Mouse (Mus musculus) kidney, embryonic 16.5 days (tissue): ENCODE measurements around the gene Tenm3. TPM values are rescaled to one million over a fixed set of nuclear protein-coding genes. Genes with fewer than 3 reads are reported as not detected.
A peak's percentile ranks its signal among the peaks of the same experiment; 100 is the strongest.

Experiments
- ATAC-seq: fragments of 200-750 bp; cut with Nextera tagmentation; 2 replicates; pipeline ENCODE4 v1.8.0; 2017; ENCODE audit warnings: moderate TSS enrichment; ENCODE audit not compliant: low FRiP score, low TSS enrichment
- H3K27ac ChIP-seq: fragments of 300-500 bp; sonication (generic); 2 replicates; pipeline ENCODE4 v1.5.1; 2014; ENCODE audit warnings: low read length
- H3K27me3 ChIP-seq: fragments of 300-500 bp; sonication (generic); 2 replicates; pipeline ENCODE4 v1.6.1; 2014; ENCODE audit warnings: low read length, control low read depth, mixed read lengths; ENCODE audit not compliant: insufficient read depth
- H3K36me3 ChIP-seq: fragments of 300-500 bp; sonication (generic); 2 replicates; pipeline ENCODE4 v1.6.1; 2014; ENCODE audit warnings: low read length, control low read depth, mixed read lengths; ENCODE audit not compliant: insufficient read depth
- H3K4me1 ChIP-seq: fragments of 300-500 bp; sonication (generic); 2 replicates; pipeline ENCODE4 v1.6.1; 2014; ENCODE audit warnings: low read length, control low read depth, mixed read lengths; ENCODE audit not compliant: insufficient read depth
- H3K4me2 ChIP-seq: fragments of 300-500 bp; sonication (generic); replicated peaks from 2 replicates; pipeline ENCODE4 v1.6.1; 2014; ENCODE audit warnings: low read depth, low read length
- H3K4me3 ChIP-seq: fragments of 300-500 bp; sonication (generic); 2 replicates; pipeline ENCODE4 v1.5.1; 2014; ENCODE audit warnings: mild to moderate bottlenecking, low read length
- H3K9ac ChIP-seq: fragments of 300-500 bp; sonication (generic); replicated peaks from 2 replicates; pipeline ENCODE4 v1.6.1; 2014; ENCODE audit warnings: low read length
- H3K9me3 ChIP-seq: fragments of 300-500 bp; sonication (generic); 2 replicates; pipeline ENCODE4 v1.6.1; 2016; ENCODE audit warnings: low read length, control low read depth
- WGBS: fragments of 180-500 bp; shearing (Covaris S2); extraction: QIAGEN DNeasy Blood & Tissue Kit; methylation state at CpG from one replicate; pipeline ENCODE4 v1.1.7; 2014; 5-methylcytosine and 5-hydroxymethylcytosine counted together
- polyA plus RNA-seq: library from polyadenylated mRNA; unstranded; fragments of >200 nt; fragmentation: Nextera tagmentation; extraction: Ambion mirVana; gene quantifications from 2 replicates; pipeline ENCODE4 v1.2.1, GENCODE M21; 2015

Tenm3 gene
- polyA plus RNA-seq, 1 experiment from 2014 or later, result 20.3 TPM

DNA sequence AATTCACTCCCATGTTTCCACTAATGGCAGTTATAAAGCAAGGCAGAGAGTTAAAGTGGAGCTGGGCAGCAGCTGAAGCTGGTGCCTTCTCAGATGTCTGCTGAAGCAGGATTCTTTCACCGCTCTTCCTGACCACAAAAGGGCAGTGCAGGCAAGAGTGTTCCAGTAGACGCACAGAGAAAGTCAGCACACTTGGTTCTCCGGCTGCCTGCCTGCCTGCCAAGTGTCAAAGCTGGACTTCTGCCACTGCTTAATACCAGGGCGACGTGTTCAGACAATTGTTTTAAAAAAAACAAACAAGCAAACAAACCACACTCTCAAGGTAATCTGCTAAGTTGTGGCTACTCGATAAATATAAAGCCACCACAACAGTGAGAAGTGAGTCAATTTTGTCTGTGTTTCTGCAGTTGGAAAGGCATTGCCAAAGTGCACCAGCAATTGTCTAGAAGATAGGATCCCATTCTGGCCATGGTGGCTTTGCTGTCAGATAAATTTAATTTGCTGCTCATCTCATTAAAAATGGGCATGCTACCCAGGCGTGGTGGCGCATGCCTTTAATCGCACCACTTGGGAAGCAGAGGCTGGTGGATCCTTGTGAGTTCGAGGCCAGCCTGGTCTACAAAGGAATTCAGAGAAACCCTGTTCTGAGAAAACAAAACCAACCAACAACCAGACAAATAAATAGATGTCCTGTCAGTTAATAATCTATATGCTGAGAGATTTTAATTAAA is 152.9 kb downstream of the Tenm3 start:
- ATAC-seq, result no peak; the same call in 1 of the 2 replicates
- H3K9me3 ChIP-seq, result no peaks in the 10 kb centered on the region
- no peaks in the 10 kb centered on the region for H3K36me3 ChIP-seq
- no peak overlapping the region for H3K9ac ChIP-seq
- H3K4me3 ChIP-seq, result no peak overlapping the region
- peaks cover 12% of the 10 kb centered on the region for H3K4me1 ChIP-seq
- no peak overlapping the region for H3K4me2 ChIP-seq
- H3K27ac ChIP-seq, result no peak overlapping the region
- WGBS, result 57% methylated on average over 10 of the region's 10 CpGs
- no peaks in the 10 kb centered on the region for H3K27me3 ChIP-seq

DNA sequence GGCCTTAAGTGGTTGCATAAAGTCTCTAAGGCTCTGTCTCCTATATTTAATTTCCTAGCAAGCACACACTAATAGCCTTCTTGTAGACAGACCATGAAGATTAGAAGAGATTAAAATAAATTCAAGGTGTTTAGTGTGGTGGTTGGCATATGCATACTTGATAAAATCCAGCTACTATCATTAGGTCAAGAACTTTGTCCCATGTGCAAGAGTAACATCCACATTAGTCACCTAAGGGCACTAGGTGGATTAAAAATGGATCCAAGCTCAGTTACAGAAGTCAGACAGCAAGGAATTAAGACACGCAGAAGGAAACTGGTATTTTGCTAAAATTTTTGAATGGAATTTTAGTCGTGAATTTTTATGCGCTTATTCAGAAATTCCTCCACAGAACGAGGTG is 155.0 kb downstream of the Tenm3 start:
- Histone ChIP-seq H3K4me1 (peaks cover 12% of the 10 kb centered on the region), H3K9me3 (no peaks in the 10 kb centered on the region), H3K4me2 (no peak overlapping the region), H3K4me3 (no peak overlapping the region), H3K27ac (peak overlapping the region; percentile 23; the same call in 1 of the 2 replicates), H3K27me3 (no peaks in the 10 kb centered on the region), H3K36me3 (no peaks in the 10 kb centered on the region), H3K9ac (no peak overlapping the region)
- WGBS, result 55% methylated on average over 4 of the region's 4 CpGs
- ATAC-seq, result no peak

DNA sequence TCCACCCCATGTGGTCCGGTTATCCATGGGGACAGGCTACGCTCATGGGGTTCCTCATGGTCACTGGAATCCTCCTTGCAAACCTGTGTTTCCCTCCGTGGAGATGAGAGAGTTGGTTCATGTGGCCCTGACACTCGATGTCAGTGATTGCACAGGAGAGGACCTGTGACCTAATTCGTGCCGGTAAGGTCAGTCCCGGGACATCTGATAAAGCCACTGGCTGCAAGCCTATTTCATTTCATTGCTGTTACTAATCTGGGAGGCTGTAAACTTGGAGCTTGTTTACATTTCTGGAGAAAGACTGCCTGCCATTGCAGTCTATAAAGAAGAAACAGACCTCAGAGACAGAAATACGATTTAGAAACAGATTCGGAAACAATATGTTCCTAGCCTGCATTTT is 155.6 kb downstream of the Tenm3 start:
- Histone ChIP-seq H3K4me2 (0 out of 2 replicates have a peak overlapping the region, but pooled peaks have one; percentile 13), H3K4me1 (peaks cover 12% of the 10 kb centered on the region), H3K36me3 (no peaks in the 10 kb centered on the region), H3K9me3 (no peaks in the 10 kb centered on the region), H3K27ac (peak overlapping the region; percentile 57; the same call in 1 of the 2 replicates), H3K27me3 (no peaks in the 10 kb centered on the region), H3K9ac (no peak overlapping the region), H3K4me3 (no peak overlapping the region)
- WGBS, result 22% methylated on average over 9 of the region's 9 CpGs
- ATAC-seq, result peak; percentile 27; the same call in 1 of the 2 replicates

DNA sequence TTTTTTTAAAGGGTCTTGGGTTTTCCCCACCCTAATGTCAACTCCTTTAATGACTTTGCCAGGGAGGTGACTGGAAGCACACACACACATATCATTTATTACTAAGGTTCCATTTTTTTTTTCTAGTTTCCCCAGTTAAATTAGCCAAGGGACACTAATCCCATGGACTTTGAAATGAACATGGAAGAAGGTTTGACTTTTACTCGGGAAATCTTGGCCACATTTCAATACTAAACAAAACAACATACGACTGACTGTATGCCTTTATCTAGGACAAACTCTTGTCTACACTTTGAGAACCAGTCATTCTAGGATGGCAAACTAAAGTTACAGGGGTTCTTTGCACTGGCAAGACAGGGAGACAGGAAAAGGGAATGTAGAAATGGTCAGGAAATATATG is 170.3 kb downstream of the Tenm3 start:
- Histone ChIP-seq H3K27ac (no peak overlapping the region), H3K36me3 (no peaks in the 10 kb centered on the region), H3K27me3 (no peaks in the 10 kb centered on the region), H3K4me3 (no peak overlapping the region), H3K4me2 (no peak overlapping the region), H3K9me3 (no peaks in the 10 kb centered on the region), H3K9ac (no peak overlapping the region), H3K4me1 (peaks cover 13% of the 10 kb centered on the region)
- ATAC-seq, result no peak
- 73% methylated on average over 2 of the region's 2 CpGs for WGBS

DNA sequence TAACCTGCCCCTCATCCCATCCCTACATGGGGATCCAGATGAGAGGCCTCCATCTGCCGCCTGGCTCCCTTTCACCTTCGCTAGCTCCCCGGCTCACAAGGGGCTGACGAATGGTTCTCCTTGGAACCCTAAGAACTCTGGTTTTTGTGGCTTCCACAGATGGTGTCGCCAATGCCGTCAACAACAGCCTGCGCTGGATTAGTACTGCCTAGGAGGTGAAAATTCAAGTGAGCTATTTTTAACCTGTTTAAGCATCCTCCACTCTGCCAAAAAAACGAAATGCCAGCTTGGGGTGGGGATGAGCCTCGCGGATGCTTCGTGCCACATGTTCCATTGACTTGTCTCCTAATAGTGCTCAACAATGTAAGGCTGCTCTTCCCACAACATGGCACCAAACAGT is 171.3 kb downstream of the Tenm3 start:
- Histone ChIP-seq H3K36me3 (no peaks in the 10 kb centered on the region), H3K9ac (no peak overlapping the region), H3K4me1 (peaks cover 13% of the 10 kb centered on the region), H3K9me3 (no peaks in the 10 kb centered on the region), H3K4me3 (no peak overlapping the region), H3K27me3 (no peaks in the 10 kb centered on the region), H3K4me2 (no peak overlapping the region), H3K27ac (no peak overlapping the region)
- ATAC-seq, result no peak
- 93% methylated on average over 11 of the region's 11 CpGs for WGBS

DNA sequence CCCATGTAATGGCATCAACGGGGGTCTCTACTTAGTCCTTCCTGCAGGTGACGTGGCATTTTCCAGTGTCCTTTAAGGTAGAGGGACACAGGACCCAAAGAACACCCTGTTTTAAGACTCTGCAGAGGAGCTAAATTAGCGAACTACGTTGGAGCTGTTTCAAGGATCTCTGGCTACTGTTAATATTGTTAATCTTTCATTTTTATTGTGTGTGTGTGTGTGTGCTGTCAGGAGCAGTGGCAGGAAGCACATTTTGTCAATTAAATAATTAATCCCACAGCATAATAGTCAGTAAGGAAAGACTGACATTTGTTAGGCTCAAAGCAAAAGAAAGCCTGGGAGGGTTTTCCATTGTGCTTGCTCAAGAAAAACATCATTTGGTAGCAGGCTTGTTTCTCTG is 172.4 kb downstream of the Tenm3 start:
- Histone ChIP-seq H3K4me3 (no peak overlapping the region), H3K9me3 (no peaks in the 10 kb centered on the region), H3K27ac (no peak overlapping the region; the same call in 1 of the 2 replicates), H3K4me2 (no peak overlapping the region; the same call in 1 of the 2 replicates), H3K9ac (no peak overlapping the region), H3K36me3 (no peaks in the 10 kb centered on the region), H3K27me3 (no peaks in the 10 kb centered on the region), H3K4me1 (peaks cover 13% of the 10 kb centered on the region)
- peak; percentile 35; the same call in 1 of the 2 replicates for ATAC-seq
- 46% methylated on average over 4 of the region's 4 CpGs for WGBS

DNA sequence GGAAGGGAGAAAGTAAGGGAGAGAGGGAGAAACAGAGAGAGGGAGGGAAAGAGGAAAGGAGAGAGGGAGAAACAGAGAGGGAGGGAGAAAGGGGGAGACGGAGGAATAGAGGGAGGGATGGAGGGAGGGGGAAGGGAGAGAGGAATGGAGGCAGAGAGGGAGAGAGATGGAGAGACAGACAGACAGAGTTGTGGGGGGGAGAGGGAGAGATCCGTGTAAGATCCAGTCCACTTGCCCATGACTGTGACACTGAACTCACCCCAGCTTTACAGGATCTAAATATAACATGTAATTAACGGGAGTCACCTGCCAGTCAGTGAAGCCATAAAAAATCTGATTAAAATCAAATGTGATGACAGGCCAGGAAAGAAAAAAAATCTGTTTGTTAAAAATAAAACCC is 172.9 kb downstream of the Tenm3 start:
- WGBS, result 25% methylated on average over 3 of the region's 3 CpGs
- H3K36me3 ChIP-seq, result no peaks in the 10 kb centered on the region
- H3K27me3 ChIP-seq, result no peaks in the 10 kb centered on the region
- no peak overlapping the region for H3K9ac ChIP-seq
- peaks cover 13% of the 10 kb centered on the region for H3K4me1 ChIP-seq
- H3K4me2 ChIP-seq, result no peak overlapping the region; the same call in 1 of the 2 replicates
- peak; percentile 59; the same call in 1 of the 2 replicates for ATAC-seq
- no peak overlapping the region for H3K4me3 ChIP-seq
- H3K9me3 ChIP-seq, result no peaks in the 10 kb centered on the region
- no peak overlapping the region; the same call in 1 of the 2 replicates for H3K27ac ChIP-seq

DNA sequence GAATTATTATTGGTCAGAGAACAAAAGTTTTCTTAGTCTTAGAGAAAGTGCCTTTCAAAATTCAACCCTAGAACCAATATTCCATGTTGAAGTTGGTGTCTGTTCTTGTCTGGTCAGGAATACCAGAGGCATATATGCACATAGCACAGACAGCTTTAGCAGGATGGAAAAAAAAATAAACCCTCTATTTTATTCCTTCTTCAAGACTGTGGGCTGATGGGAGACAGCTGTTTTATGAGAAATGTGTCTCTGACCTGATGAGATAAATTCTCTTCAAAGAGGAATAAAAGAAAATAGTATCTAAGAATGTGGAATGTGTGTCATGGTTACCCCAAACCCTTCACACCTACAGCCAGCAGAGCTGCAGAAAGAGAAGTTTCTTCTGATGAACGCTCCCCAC is 173.4 kb downstream of the Tenm3 start:
- Histone ChIP-seq H3K9ac (no peak overlapping the region), H3K9me3 (no peaks in the 10 kb centered on the region), H3K36me3 (no peaks in the 10 kb centered on the region), H3K4me2 (no peak overlapping the region), H3K27me3 (no peaks in the 10 kb centered on the region), H3K4me3 (no peak overlapping the region), H3K4me1 (peaks cover 13% of the 10 kb centered on the region), H3K27ac (peak overlapping the region; percentile 0; the same call in 1 of the 2 replicates)
- ATAC-seq, result no peak
- WGBS, result 58% methylated on average over 1 of the region's 1 CpGs

DNA sequence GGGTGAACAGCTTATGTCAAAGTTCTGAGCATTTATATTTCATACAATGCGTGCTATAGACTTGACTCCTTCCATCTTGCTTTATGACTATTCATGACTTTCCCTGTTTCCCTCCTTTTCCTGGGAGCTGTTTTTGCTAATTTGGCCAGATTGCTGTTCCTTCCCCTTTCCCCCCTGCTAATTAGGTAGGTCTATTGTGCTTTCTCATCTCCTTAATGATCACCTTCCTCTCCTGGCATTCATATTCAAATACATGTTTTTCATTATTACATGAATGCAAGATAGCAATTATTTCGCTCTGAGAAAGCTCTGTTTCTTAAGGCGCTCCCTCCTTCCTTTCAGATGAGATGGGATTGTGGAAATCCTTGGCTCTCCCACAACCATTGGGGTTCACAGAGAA is 178.6 kb downstream of the Tenm3 start:
- WGBS, result 92% methylated on average over 3 of the region's 3 CpGs
- Histone ChIP-seq H3K27ac (no peak overlapping the region), H3K4me3 (no peak overlapping the region), H3K9me3 (no peaks in the 10 kb centered on the region), H3K36me3 (no peaks in the 10 kb centered on the region), H3K4me1 (no peaks in the 10 kb centered on the region), H3K27me3 (no peaks in the 10 kb centered on the region), H3K4me2 (no peak overlapping the region), H3K9ac (no peak overlapping the region)
- no peak for ATAC-seq

DNA sequence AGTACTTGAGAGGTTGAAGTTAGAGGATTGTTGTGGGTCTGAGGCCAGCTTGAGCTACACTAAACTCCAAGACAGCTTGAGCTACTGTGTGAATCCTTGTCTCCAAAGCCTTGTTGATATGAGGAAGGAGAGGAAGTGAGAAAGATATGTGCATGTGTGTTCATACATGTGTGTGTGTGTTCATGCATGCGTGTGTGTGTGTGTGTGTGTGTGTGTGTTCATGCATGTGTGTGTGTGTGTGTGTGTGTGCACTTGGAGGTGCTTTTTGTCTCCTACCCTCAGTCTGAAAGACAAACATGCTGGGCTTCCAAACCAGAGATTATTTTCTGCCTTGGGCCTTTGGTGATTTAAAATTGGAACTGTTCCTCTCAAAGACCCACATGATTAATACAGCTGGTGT is 184.5 kb downstream of the Tenm3 start:
- Histone ChIP-seq H3K4me2 (no peak overlapping the region), H3K4me1 (peaks cover 6% of the 10 kb centered on the region), H3K4me3 (no peak overlapping the region), H3K9me3 (no peaks in the 10 kb centered on the region), H3K27ac (no peak overlapping the region), H3K27me3 (no peaks in the 10 kb centered on the region), H3K9ac (no peak overlapping the region), H3K36me3 (no peaks in the 10 kb centered on the region)
- no peak for ATAC-seq
- 92% methylated on average over 1 of the region's 1 CpGs for WGBS
